27 mouse cellular contexts compared by ENCODE assay signal in genomic region chr7:135878750-135879149, GRCm38 (mm10).
DNase-seq lines count a peak whose midpoint lies in the region; ATAC-seq and TF ChIP-seq lines count a peak whose summit lies in the region.
"Had no signal": no experiment of that assay in that cellular context is flagged by ENCODE, and none has a peak within 500 bp of the region (broad histone marks: within the 10 kb centered on the region; RNA-seq: fewer than 3 reads in every experiment).

No protein-coding gene starts in this region.

- no peak overlapping the region for H3K27ac ChIP-seq in heart, postnatal 0 days (ENCODE audit: low read depth)
- no peak overlapping the region for H3K27ac ChIP-seq in heart, adult 2 months
- H3K27ac ChIP-seq: heart, embryonic 10.5 days; hindbrain, embryonic 12.5 days; kidney, embryonic 15.5 days; left cerebral cortex, adult 2 months; limb, embryonic 10.5 days; liver, embryonic 15.5 days; stomach, embryonic 15.5 days had no signal

- no peak for TF ChIP-seq EP300 in heart, postnatal 0 days (IDR thresholded peaks at IDR 0.05; ENCODE audit: low read depth)
- TF ChIP-seq EP300 in heart, adult 2 months (IDR thresholded peaks at IDR 0.05; ENCODE audit: insufficient read depth, low read depth, low read length), result no peak

- no peak overlapping the region for H3K9ac ChIP-seq in heart, postnatal 0 days (replicated peaks; ENCODE audit: low read depth, low read length)
- no peak overlapping the region for H3K9ac ChIP-seq in heart, adult 2 months (ENCODE audit: low read depth, low read length)
- H3K9ac ChIP-seq: embryonic facial prominence, embryonic 15.5 days; hindbrain, embryonic 12.5 days; kidney, embryonic 15.5 days; liver, embryonic 15.5 days; stomach, embryonic 15.5 days had no signal

- H3K36me3 ChIP-seq in heart, postnatal 0 days (replicated peaks; ENCODE audit: control insufficient read depth, insufficient read depth, low read length), result no peaks in the 10 kb centered on the region
- no peaks in the 10 kb centered on the region; the same call in 1 of the 2 replicates for H3K36me3 ChIP-seq in heart, adult 2 months (ENCODE audit: control insufficient read depth, insufficient read depth, low read length)
- H3K36me3 ChIP-seq: embryonic facial prominence, embryonic 15.5 days; heart, embryonic 10.5 days; hindbrain, embryonic 12.5 days; kidney, embryonic 15.5 days; limb, embryonic 10.5 days; liver, embryonic 15.5 days; stomach, embryonic 15.5 days had no signal

- DNase-seq in cerebellum, postnatal 14 days, result peak; percentile 17 to 46
- DNase-seq in cerebellum, postnatal 25 days, result no peak
- DNase-seq in heart, postnatal 0 days (ENCODE audit: low spot score), result peak; percentile 31
- no peak for DNase-seq in heart, adult 2 months
- DNase-seq in lung, postnatal 10 days, result peak; percentile 8
- no peak for DNase-seq in lung, adult 18-20 months
- no peak for DNase-seq in thymus, postnatal 36 days
- DNase-seq: cerebellum, adult 18-20 months; gastrocnemius, postnatal 10 days; heart, postnatal 14 days; kidney, postnatal 4 days; liver; right cerebral cortex, adult 18-20 months; right cerebral cortex, postnatal 4 days; thymus, adult 2 months had no signal

- H3K79me2 ChIP-seq in heart, adult 2 months (replicated peaks; ENCODE audit: control insufficient read depth, insufficient read depth, low read length), result no peaks in the 10 kb centered on the region

- no peak for TF ChIP-seq POLR2A in heart, adult 2 months (IDR thresholded peaks at IDR 0.05; ENCODE audit: insufficient read depth, low read depth, low read length)

- no peak overlapping the region for H3K4me2 ChIP-seq in heart, postnatal 0 days (ENCODE audit: low read depth, low read length)
- H3K4me2 ChIP-seq: embryonic facial prominence, embryonic 15.5 days; hindbrain, embryonic 12.5 days; kidney, embryonic 15.5 days; liver, embryonic 15.5 days; midbrain, embryonic 11.5 days; stomach, embryonic 15.5 days had no signal

- no peak overlapping the region for H3K4me3 ChIP-seq in heart, postnatal 0 days (ENCODE audit: low read depth, low read length)
- no peak overlapping the region for H3K4me3 ChIP-seq in heart, adult 2 months
- H3K4me3 ChIP-seq: embryonic facial prominence, embryonic 15.5 days; heart, embryonic 10.5 days; hindbrain, embryonic 12.5 days; kidney, embryonic 15.5 days; left cerebral cortex, adult 2 months; limb, embryonic 10.5 days; liver, embryonic 15.5 days; stomach, embryonic 15.5 days had no signal

- ATAC-seq in heart, postnatal 0 days (ENCODE audit: insufficient read depth, low read depth), result no peak
- ATAC-seq: CD4-positive, CD25-positive, alpha-beta regulatory T cell, adult 4 months; forebrain, embryonic 14.5 days; intestine, postnatal 0 days had no signal

- 0 out of 2 replicates have a peak, but pooled peaks cover 6% of the 10 kb centered on the region for H3K4me1 ChIP-seq in heart, postnatal 0 days (ENCODE audit: control insufficient read depth, insufficient read depth)
- H3K4me1 ChIP-seq in heart, adult 2 months (ENCODE audit: control insufficient read depth, insufficient read depth, low read length), result peaks cover 3% of the 10 kb centered on the region
- H3K4me1 ChIP-seq: liver, embryonic 15.5 days; stomach, embryonic 15.5 days had no signal

- intact Hi-C loops in heart, adult 2 months (cut with DNase I), result no loop called here

- WGBS in heart, postnatal 0 days, result 52% methylated on average over 3 of the region's 3 CpGs
- 22% methylated on average over 3 of the region's 3 CpGs for WGBS in heart, adult 2 months

- H3K9me3 ChIP-seq in heart, postnatal 0 days (replicated peaks; ENCODE audit: control insufficient read depth, low read length), result no peaks in the 10 kb centered on the region
- H3K9me3 ChIP-seq: embryonic facial prominence, embryonic 15.5 days; heart, embryonic 10.5 days; hindbrain, embryonic 12.5 days; kidney, embryonic 15.5 days; limb, embryonic 10.5 days; liver, embryonic 15.5 days; stomach, embryonic 15.5 days had no signal

- TF ChIP-seq CTCF in heart, postnatal 0 days (IDR thresholded peaks at IDR 0.05; ENCODE audit: low read depth), result no peak
- no peak for TF ChIP-seq CTCF in heart, adult 2 months (IDR thresholded peaks at IDR 0.05)

- H3K27me3 ChIP-seq in heart, postnatal 0 days (ENCODE audit: control insufficient read depth, insufficient read depth, low read length), result no peaks in the 10 kb centered on the region
- no peaks in the 10 kb centered on the region for H3K27me3 ChIP-seq in heart, adult 2 months (ENCODE audit: control insufficient read depth, insufficient read depth, low read length)
- H3K27me3 ChIP-seq: embryonic facial prominence, embryonic 15.5 days; hindbrain, embryonic 12.5 days; kidney, embryonic 15.5 days; liver, embryonic 15.5 days; stomach, embryonic 15.5 days had no signal

Comparison
In these comparisons a context has a peak if more than half of its experiments do, and no peak if none do; other contexts are left out.
1. DNase-seq: peak in cerebellum, postnatal 14 days (2 of 2), heart, postnatal 0 days (single experiment) and lung, postnatal 10 days (single experiment); none in cerebellum, postnatal 25 days (0 of 2), heart, adult 2 months (0 of 2), lung, adult 18-20 months (0 of 2) and thymus, postnatal 36 days (0 of 2).